8 mouse cellular contexts compared by ENCODE assay signal in genomic region chr5:90365141-90365951, GRCm38 (mm10). TPM values are rescaled to one million over a fixed set of nuclear protein-coding genes. Genes with fewer than 3 reads are reported as not detected.
DNase-seq lines count a peak whose midpoint lies in the region; ATAC-seq and TF ChIP-seq lines count a peak whose summit lies in the region.

No protein-coding gene starts in this region.

- DNase-seq in MN1 (ENCODE audit: low spot score), result peak; percentile 56
- peak; percentile 60 to 66 for DNase-seq in cerebellum, adult 18-20 months
- DNase-seq in layer of hippocampus, postnatal 10 days (ENCODE audit: low spot score in 2 of 2), result peak; percentile 44 to 62
- DNase-seq in lung, postnatal 0 days (ENCODE audit: low spot score), result peak; percentile 62
- DNase-seq in ovary, adult 18-20 months (ENCODE audit: low spot score), result peak; percentile 40
- DNase-seq in thymus, postnatal 14 days, result peak; percentile 73

- H3K4me2 ChIP-seq in forebrain, embryonic 16.5 days (ENCODE audit: low read length), result peak overlapping the region; percentile 67
- peak overlapping the region; percentile 83 for H3K4me2 ChIP-seq in lung, postnatal 0 days (replicated peaks; ENCODE audit: low read depth, low read length)

- no peak for TF ChIP-seq CTCF in lung, postnatal 0 days (IDR thresholded peaks at IDR 0.05)

- under 1% methylated on average over 52 of the region's 61 CpGs for WGBS in forebrain, embryonic 16.5 days
- WGBS in lung, postnatal 0 days, result 1% methylated on average over 52 of the region's 61 CpGs

- H3K9me3 ChIP-seq in forebrain, embryonic 16.5 days (ENCODE audit: control insufficient read depth, low read length), result no peaks in the 10 kb centered on the region
- H3K9me3 ChIP-seq in lung, postnatal 0 days (ENCODE audit: low read length), result no peaks in the 10 kb centered on the region

- H3K9ac ChIP-seq in forebrain, embryonic 16.5 days (replicated peaks; ENCODE audit: low read depth, low read length), result peak overlapping the region; percentile 98
- peak overlapping the region; percentile 88 for H3K9ac ChIP-seq in lung, postnatal 0 days (replicated peaks; ENCODE audit: low read depth)

- H3K27me3 ChIP-seq in forebrain, embryonic 16.5 days (replicated peaks; ENCODE audit: control insufficient read depth, insufficient read depth, low read length), result no peaks in the 10 kb centered on the region
- no peaks in the 10 kb centered on the region for H3K27me3 ChIP-seq in lung, postnatal 0 days (replicated peaks; ENCODE audit: insufficient read depth, low read length)

- peak overlapping the region; percentile 95 for H3K4me3 ChIP-seq in forebrain, embryonic 16.5 days (replicated peaks; ENCODE audit: low read length)
- peak overlapping the region; percentile 96 for H3K4me3 ChIP-seq in lung, postnatal 0 days (ENCODE audit: low read depth, low read length)

- no peaks in the 10 kb centered on the region for H3K36me3 ChIP-seq in forebrain, embryonic 16.5 days (ENCODE audit: control insufficient read depth, insufficient read depth)
- H3K36me3 ChIP-seq in lung, postnatal 0 days (ENCODE audit: insufficient read depth, low read length), result no peaks in the 10 kb centered on the region

- TF ChIP-seq EP300 in lung, postnatal 0 days (IDR thresholded peaks at IDR 0.05), result no peak

- ATAC-seq in forebrain, embryonic 16.5 days, result peak; percentile 19
- peak; percentile 23 to 25 for ATAC-seq in hematopoietic stem cell, adult 5-6 weeks (replicated peaks in 1 of 2; ENCODE audit: insufficient read depth in 1 of 2, low FRiP score in 2 of 2, low TSS enrichment in 1 of 2, low read depth in 1 of 2, poor library complexity in 2 of 2, severe bottlenecking in 2 of 2)
- ATAC-seq in lung, postnatal 0 days, result peak; percentile 11

- peaks cover 26% of the 10 kb centered on the region for H3K4me1 ChIP-seq in forebrain, embryonic 16.5 days (replicated peaks; ENCODE audit: control insufficient read depth, insufficient read depth, low read length)
- peaks cover 6% of the 10 kb centered on the region; the same call in 1 of the 2 replicates for H3K4me1 ChIP-seq in lung, postnatal 0 days (ENCODE audit: insufficient read depth, low read depth, low read length)

- H3K27ac ChIP-seq in forebrain, embryonic 16.5 days (ENCODE audit: low read length), result peak overlapping the region; percentile 99
- H3K27ac ChIP-seq in lung, postnatal 0 days (ENCODE audit: low read length), result peak overlapping the region; percentile 100

RNA-seq across cellular contexts. Expression of gene Ankrd17, which starts 1.0 kb away (rescaled TPM):
- polyA plus RNA-seq in forebrain, embryonic 16.5 days (2015; fragmentation: Nextera tagmentation; extraction: Ambion mirVana), result 30.4 and 32.5 TPM in 2 replicates
- total RNA-seq in hematopoietic stem cell, adult 5-6 weeks (2017), result 136 TPM in 2 replicates
- 100 to 1,000 TPM; 106 to 109 TPM for total RNA-seq in layer of hippocampus, postnatal 10 days (2021)
- polyA plus RNA-seq in lung, postnatal 0 days (2015; fragmentation: Nextera tagmentation; extraction: Ambion mirVana), result 16.0 and 17.3 TPM in 2 replicates

RNA-seq across cellular contexts. Expression of gene Gm9958, which starts 1.7 kb away (rescaled TPM):
- 6.0 and 8.2 TPM in 2 replicates for polyA plus RNA-seq in forebrain, embryonic 16.5 days (2015; fragmentation: Nextera tagmentation; extraction: Ambion mirVana)
- 3.3 and 6.0 TPM in 2 replicates for total RNA-seq in hematopoietic stem cell, adult 5-6 weeks (2017)
- total RNA-seq in layer of hippocampus, postnatal 10 days (2021), result 1 to 10 TPM; 1.5 to 2.4 TPM
- 5.3 and 5.8 TPM in 2 replicates for polyA plus RNA-seq in lung, postnatal 0 days (2015; fragmentation: Nextera tagmentation; extraction: Ambion mirVana)

Comparison
In these comparisons a context has a peak if more than half of its experiments do, and no peak if none do; other contexts are left out.
1. Peak in every context shown above with its lines: DNase-seq, ATAC-seq, H3K4me3 ChIP-seq and H3K27ac ChIP-seq.